Mouse (Mus musculus) forebrain, embryonic 16.5 days (tissue): Measurements from ENCODE around the gene Boc. TPM values are rescaled to one million over a fixed set of nuclear protein-coding genes. Genes with fewer than 3 reads are reported as not detected.
A peak's percentile ranks its signal among the peaks of the same experiment; 100 is the strongest.

Source experiments
- ATAC-seq: fragments of 200-750 bp; cut with Nextera tagmentation; 2 replicates; pipeline ENCODE4 v1.8.0; 2017; ENCODE audit warnings: mild to moderate bottlenecking, moderate library complexity
- H3K27ac ChIP-seq: fragments of 300-500 bp; sonication (generic); 2 replicates; pipeline ENCODE4 v1.5.1; 2014; ENCODE audit warnings: low read length, control low read depth
- H3K27me3 ChIP-seq: fragments of 300-500 bp; sonication (generic); replicated peaks from 2 replicates; pipeline ENCODE4 v1.6.1; 2014; ENCODE audit warnings: low read length; ENCODE audit not compliant: control insufficient read depth, insufficient read depth
- H3K36me3 ChIP-seq: fragments of 300-500 bp; sonication (generic); 2 replicates; pipeline ENCODE4 v1.6.1; 2014; ENCODE audit not compliant: control insufficient read depth, insufficient read depth
- H3K4me1 ChIP-seq: fragments of 300-500 bp; sonication (generic); replicated peaks from 2 replicates; pipeline ENCODE4 v1.6.1; 2014; ENCODE audit warnings: low read length; ENCODE audit not compliant: control insufficient read depth, insufficient read depth
- H3K4me2 ChIP-seq: fragments of 300-500 bp; sonication (generic); 2 replicates; pipeline ENCODE4 v1.6.1; 2014; ENCODE audit warnings: mild to moderate bottlenecking, low read length, control low read depth
- H3K4me3 ChIP-seq: fragments of 300-500 bp; sonication (generic); replicated peaks from 2 replicates; pipeline ENCODE4 v1.5.1; 2014; ENCODE audit warnings: mild to moderate bottlenecking, low read length, control low read depth
- H3K9ac ChIP-seq: fragments of 300-500 bp; sonication (generic); replicated peaks from 2 replicates; pipeline ENCODE4 v1.6.1; 2014; ENCODE audit warnings: low read depth, low read length, control low read depth
- H3K9me3 ChIP-seq: fragments of 300-500 bp; sonication (generic); 2 replicates; pipeline ENCODE4 v1.6.1; 2016; ENCODE audit warnings: low read length; ENCODE audit not compliant: control insufficient read depth
- WGBS: fragments of 180-500 bp; shearing (Covaris S2); extraction: QIAGEN DNeasy Blood & Tissue Kit; methylation state at CpG from one replicate; pipeline ENCODE4 v1.1.7; 2014; 5-methylcytosine and 5-hydroxymethylcytosine counted together
- polyA plus RNA-seq: library from polyadenylated mRNA; unstranded; fragments of >200 nt; fragmentation: Nextera tagmentation; extraction: Ambion mirVana; gene quantifications from 2 replicates; pipeline ENCODE4 v1.2.1, GENCODE M21; 2015

The Boc gene
- polyA plus RNA-seq, 1 experiment from 2014 or later = 15.2 TPM

DNA sequence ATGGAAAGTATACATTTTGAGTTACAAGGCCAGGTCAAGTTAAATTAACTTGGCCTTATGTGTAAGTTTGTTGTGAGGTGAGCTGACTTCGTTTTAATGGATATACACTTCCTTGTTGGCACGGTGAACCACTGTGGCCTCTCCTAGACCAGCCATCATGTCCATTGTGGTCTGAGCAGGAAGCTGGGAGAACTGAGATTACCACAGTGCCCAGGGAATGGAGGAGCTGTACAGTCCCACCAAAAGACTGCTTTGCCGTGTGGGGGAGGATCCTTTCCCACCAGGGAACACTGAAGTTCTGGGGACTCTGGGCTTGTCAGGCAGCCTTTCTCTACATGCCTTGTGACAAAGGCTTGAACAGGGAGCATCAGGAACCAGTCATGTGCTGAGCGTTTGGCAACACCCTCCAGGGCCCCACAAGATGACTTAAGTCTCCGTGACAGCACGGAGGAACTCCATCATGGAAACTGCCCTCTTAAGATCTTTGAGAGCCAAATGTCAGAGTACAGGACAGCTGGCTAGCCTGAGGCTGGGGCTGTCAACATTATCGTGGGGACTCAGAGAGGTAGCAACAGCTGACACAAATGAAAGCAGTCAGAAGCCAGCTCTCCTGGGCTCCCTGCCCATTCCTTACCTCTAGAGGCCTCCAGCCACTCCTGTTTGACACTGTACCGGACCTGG is 55.7 kb downstream of the Boc start:
- Histone ChIP-seq H3K27ac (no peak overlapping the region), H3K4me1 (peaks cover 17% of the 10 kb centered on the region), H3K4me3 (no peak overlapping the region), H3K4me2 (no peak overlapping the region), H3K9ac (no peak overlapping the region), H3K9me3 (no peaks in the 10 kb centered on the region), H3K27me3 (no peaks in the 10 kb centered on the region), H3K36me3 (peaks cover 16% of the 10 kb centered on the region)
- no peak for ATAC-seq
- WGBS = 61% methylated on average over 8 of the region's 8 CpGs

DNA sequence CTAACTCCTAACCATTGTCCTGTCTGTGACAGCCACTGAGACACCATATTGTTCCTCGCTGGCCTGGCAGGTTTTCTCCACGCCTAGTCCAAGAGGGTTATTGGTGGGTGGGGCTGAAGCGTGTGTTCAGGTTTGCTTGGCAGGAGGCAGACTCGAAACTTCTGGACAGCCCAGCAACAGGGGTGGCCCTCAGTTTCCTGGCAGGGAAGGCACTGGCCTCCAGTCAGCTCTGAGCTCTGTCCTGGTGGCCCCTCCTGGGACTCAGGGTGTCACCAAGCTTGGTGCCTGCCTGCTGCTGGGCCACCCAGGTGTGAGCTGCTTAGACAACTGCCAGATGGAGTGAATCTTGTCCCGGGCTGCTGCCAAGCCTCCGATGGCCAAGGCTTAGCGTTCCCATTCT is 56.4 kb downstream of the Boc start:
- Histone ChIP-seq H3K27me3 (no peaks in the 10 kb centered on the region), H3K4me3 (no peak overlapping the region), H3K9ac (no peak overlapping the region), H3K4me1 (peaks cover 11% of the 10 kb centered on the region), H3K36me3 (peaks cover 16% of the 10 kb centered on the region), H3K27ac (no peak overlapping the region), H3K4me2 (no peak overlapping the region), H3K9me3 (no peaks in the 10 kb centered on the region)
- 59% methylated on average over 7 of the region's 7 CpGs for WGBS
- ATAC-seq = 0 out of 2 replicates have a peak, but pooled peaks have one; percentile 21

DNA sequence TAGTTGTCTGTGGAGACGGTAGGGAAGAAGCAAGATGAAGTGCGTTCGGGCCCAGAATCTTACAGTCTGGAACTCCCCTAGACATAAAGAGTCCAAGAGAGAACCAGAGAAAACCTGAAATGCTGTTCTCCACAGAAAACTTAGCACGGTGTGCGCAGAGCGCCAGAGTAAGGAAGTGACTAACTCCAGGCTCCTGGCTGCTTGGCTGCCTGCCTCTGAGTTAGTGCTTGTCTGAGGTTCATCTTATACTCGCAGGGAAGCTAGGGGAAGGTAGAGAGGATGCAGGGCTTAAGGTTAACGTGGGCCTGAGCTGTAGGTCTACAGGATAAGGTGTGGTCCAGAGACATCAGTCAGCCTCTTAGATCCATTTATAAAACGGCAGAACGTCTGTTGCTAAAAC is 56.9 kb downstream of the Boc start:
- Histone ChIP-seq H3K27ac (no peak overlapping the region), H3K36me3 (peaks cover 16% of the 10 kb centered on the region), H3K9me3 (no peaks in the 10 kb centered on the region), H3K9ac (no peak overlapping the region), H3K27me3 (no peaks in the 10 kb centered on the region), H3K4me1 (peaks cover 5% of the 10 kb centered on the region; the same call in 1 of the 2 replicates), H3K4me3 (no peak overlapping the region), H3K4me2 (no peak overlapping the region)
- no peak for ATAC-seq
- 90% methylated on average over 10 of the region's 10 CpGs for WGBS

DNA sequence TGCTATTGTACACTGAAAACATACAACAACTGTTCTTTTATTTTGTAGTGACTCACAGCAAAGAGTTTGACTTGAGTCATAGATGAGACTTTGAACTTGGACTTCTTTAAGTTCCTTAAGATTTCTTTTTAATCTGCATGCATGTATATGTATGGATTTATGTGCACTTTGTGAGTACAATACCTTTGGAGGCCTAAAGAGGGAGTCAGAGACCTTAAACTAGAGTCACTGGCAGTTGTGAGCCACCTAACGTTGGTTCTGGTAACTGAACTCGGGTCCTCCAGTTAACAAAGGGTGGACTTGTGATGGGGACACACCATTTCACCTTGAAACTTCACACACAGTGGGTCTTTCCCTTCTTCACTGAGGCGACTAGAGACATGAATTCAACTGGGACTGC is 60.2 kb downstream of the Boc start:
- Histone ChIP-seq H3K4me1 (peaks cover 22% of the 10 kb centered on the region), H3K36me3 (peaks cover 19% of the 10 kb centered on the region), H3K9ac (no peak overlapping the region), H3K4me3 (no peak overlapping the region), H3K27me3 (no peaks in the 10 kb centered on the region), H3K27ac (no peak overlapping the region), H3K9me3 (no peaks in the 10 kb centered on the region), H3K4me2 (no peak overlapping the region)
- ATAC-seq = no peak
- WGBS = 95% methylated on average over 3 of the region's 3 CpGs

DNA sequence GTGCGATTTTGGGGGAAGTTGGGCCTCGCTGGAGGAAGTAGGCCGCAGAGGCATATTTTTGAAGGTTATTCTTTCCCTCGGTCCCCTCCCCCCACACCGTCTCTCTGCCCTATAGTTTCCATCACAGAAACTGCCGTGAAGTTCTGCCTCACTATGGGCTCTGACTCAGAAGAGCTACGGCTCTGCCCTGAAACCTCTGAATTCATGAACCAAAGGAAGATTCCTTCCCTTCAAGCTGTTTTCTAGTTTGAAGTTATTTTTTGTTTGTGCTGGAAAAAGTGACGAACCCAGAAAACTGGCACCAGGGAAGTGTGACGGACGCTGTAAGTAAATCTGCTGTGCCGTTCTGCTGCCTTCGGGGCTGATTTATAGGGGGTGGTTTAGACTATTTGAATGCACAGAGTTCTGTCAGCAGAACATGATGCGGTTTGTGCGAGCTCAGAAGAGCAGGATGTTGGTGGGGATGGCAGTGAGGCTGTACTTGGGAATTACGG is 61.7 kb downstream of the Boc start:
- Histone ChIP-seq H3K9ac (no peak overlapping the region), H3K9me3 (no peaks in the 10 kb centered on the region), H3K4me2 (no peak overlapping the region), H3K27me3 (no peaks in the 10 kb centered on the region), H3K4me1 (peaks cover 22% of the 10 kb centered on the region), H3K36me3 (peaks cover 21% of the 10 kb centered on the region), H3K4me3 (no peak overlapping the region), H3K27ac (no peak overlapping the region)
- ATAC-seq = no peak
- 68% methylated on average over 15 of the region's 15 CpGs for WGBS

DNA sequence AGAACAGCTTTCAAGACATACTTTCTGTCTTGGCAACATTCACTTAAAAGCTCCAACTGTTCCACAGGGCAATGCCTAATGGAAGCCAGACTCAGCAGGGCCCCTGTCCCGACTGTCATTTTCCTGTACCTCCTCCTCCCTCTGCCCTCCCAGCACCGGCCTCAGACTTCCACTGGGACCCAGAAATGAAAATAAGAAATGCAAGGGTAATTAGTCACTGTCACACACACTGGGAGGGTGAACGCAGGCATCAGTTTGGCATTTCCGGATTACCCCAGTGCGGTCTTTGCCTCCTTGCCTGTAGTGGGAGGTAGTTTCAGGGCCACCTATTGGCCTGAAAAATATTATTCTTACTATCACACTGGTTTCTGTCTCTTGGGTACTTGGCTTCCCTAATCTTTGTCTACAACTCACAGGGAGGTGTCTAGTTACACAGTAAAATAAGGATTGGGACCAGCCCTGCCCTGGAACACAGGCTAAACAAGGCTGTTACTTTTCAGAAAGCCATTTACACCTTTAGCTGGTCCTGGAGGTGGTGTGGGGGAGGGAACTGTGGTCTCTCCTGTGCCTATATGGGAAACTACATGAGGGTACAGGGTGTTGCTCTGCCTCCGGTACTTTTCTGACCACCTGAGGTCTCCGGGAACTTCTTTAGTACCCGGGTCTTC is 64.1 kb downstream of the Boc start:
- Histone ChIP-seq H3K27me3 (no peaks in the 10 kb centered on the region), H3K4me1 (peaks cover 22% of the 10 kb centered on the region), H3K27ac (peak overlapping the region; percentile 20), H3K4me2 (no peak overlapping the region), H3K36me3 (peaks cover 24% of the 10 kb centered on the region), H3K4me3 (no peak overlapping the region), H3K9me3 (no peaks in the 10 kb centered on the region), H3K9ac (no peak overlapping the region)
- ATAC-seq = peak; percentile 74
- WGBS = 24% methylated on average over 8 of the region's 8 CpGs

DNA sequence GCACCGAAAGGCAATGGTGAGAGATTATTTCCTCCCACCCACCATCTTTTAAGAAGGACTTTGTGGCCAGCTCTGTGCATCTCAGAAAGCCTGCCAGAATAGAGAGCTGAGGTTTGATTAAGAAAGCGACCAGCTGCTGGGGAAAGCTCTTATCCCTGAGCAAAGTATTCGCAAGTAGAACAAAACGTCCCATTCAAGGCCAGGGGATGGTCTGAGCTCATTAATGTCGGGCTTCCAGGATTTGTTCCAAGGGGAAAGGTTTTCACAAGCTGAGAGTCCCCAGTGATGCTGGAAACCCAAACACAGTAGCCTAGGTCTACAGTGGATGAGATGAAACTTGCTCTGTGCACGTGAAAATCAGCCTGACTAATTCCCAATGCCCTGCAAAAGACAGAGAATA is 64.8 kb downstream of the Boc start:
- Histone ChIP-seq H3K27ac (peak overlapping the region; percentile 30), H3K36me3 (peaks cover 19% of the 10 kb centered on the region), H3K4me2 (no peak overlapping the region), H3K9me3 (no peaks in the 10 kb centered on the region), H3K4me1 (peaks cover 22% of the 10 kb centered on the region), H3K4me3 (no peak overlapping the region), H3K9ac (no peak overlapping the region), H3K27me3 (no peaks in the 10 kb centered on the region)
- WGBS = 3% methylated on average over 6 of the region's 6 CpGs
- peak; percentile 69 for ATAC-seq

DNA sequence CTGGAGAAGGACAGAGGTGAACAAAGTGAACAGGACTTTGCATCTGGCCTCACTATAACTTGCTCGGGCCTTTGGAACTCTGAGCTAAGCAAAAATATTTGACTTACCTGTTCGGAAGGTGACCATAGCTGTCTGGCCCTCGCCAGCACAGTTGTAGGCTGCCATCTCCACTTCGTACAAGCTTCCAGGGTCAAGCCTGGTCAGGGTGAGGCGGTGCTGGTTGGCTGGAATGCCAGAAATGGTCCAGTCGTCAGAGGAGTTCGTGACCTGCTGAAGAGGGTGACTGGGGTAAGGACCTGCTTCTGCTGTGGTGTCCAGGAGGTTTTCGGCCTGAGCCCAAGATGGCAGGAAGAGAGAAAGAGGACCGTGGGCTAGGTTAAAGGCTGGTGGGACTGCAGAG is 66.0 kb downstream of the Boc start:
- Histone ChIP-seq H3K4me3 (no peak overlapping the region), H3K9ac (no peak overlapping the region), H3K4me1 (peaks cover 22% of the 10 kb centered on the region)

DNA sequence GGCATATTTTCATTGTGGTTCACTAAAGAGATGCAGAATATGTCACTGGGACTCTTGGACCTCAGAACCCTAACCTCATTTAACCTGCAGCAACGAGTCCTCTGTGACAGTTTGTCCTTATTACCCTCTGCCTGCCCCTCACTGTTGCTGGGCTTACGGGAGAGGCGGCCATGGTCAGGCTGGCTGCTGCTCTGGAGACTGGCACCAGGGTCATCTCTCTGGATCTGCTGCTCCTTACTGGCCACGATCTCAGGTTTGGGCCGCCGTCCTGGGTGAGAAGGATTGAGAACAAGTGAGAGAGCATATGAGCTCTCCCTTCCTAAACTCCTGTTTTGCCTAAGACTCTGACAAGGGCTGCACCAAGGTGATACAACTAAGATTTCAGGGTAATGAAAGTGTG is 66.5 kb downstream of the Boc start:
- Histone ChIP-seq H3K4me2 (no peak overlapping the region), H3K4me3 (no peak overlapping the region), H3K27ac (no peak overlapping the region), H3K36me3 (peaks cover 12% of the 10 kb centered on the region), H3K27me3 (no peaks in the 10 kb centered on the region), H3K9me3 (no peaks in the 10 kb centered on the region), H3K9ac (no peak overlapping the region), H3K4me1 (peaks cover 22% of the 10 kb centered on the region)
- WGBS = 89% methylated on average over 6 of the region's 6 CpGs
- ATAC-seq = no peak

More for the DNA sequence above, 66.0 kb downstream of the Boc start:
- Histone ChIP-seq H3K9me3 (no peaks in the 10 kb centered on the region), H3K27me3 (no peaks in the 10 kb centered on the region), H3K36me3 (peaks cover 12% of the 10 kb centered on the region), H3K4me2 (no peak overlapping the region), H3K27ac (peak overlapping the region; percentile 57; the same call in 1 of the 2 replicates)
- no peak for ATAC-seq
- 90% methylated on average over 9 of the region's 9 CpGs for WGBS
